Mouse (Mus musculus): ENCODE data around the gene Ddx58. TPM values are rescaled to one million over a fixed set of nuclear protein-coding genes. Genes with fewer than 3 reads are reported as not detected.

The Ddx58 gene
- polyA plus RNA-seq, 1 experiment from 2014 or later: 6.4 TPM

Other genes with a start within 250 kb of the Ddx58 start
- 62.7 and 65.2 TPM in 2 replicates for gene Aco1, start 96.7 kb downstream of the Ddx58 start, polyA plus RNA-seq (2014; fragmentation: Nextera tagmentation; extraction: Ambion mirVana)
- gene Smim27, start 29.8 kb upstream of the Ddx58 start, polyA plus RNA-seq (2014; fragmentation: Nextera tagmentation; extraction: Ambion mirVana): 36.1 and 43.5 TPM in 2 replicates
- 40.6 and 43.3 TPM in 2 replicates for gene Topors, start 30.0 kb upstream of the Ddx58 start, polyA plus RNA-seq (2014; fragmentation: Nextera tagmentation; extraction: Ambion mirVana)
- gene Ndufb6, start 39.6 kb upstream of the Ddx58 start, polyA plus RNA-seq (2014; fragmentation: Nextera tagmentation; extraction: Ambion mirVana): 326 and 341 TPM in 2 replicates
- gene Tmem215, start 232.4 kb upstream of the Ddx58 start, polyA plus RNA-seq (2014; fragmentation: Nextera tagmentation; extraction: Ambion mirVana): 1.7 and 1.8 TPM in 2 replicates